Mouse (Mus musculus) gastrocnemius, postnatal 10 days (tissue): Measurements from ENCODE around the gene Arx. TPM values are rescaled to one million over a fixed set of nuclear protein-coding genes. Genes with fewer than 3 reads are reported as not detected.

Source experiments
- DNase-seq: peaks from one replicate; pipeline ENCODE4 v3.0.0; 2021; ENCODE audit warnings: mixed read lengths
- long read RNA-seq, 2 experiments: library from polyadenylated mRNA; stranded (forward); transcript quantifications; one replicate each; pipeline ENCODE4 v2.0.0; 2021
- total RNA-seq, 2 experiments: library from RNA; stranded (reverse); gene quantifications; 2 replicates each; pipeline ENCODE4 v1.2.3; 2021

Gene Arx
- total RNA-seq, result under 1 TPM; 0.66 to 0.75 TPM
- long read RNA-seq, experiment 1, result 0 reads
- long read RNA-seq, experiment 2, result 0 reads

- DNase-seq, result peak; percentile 48
Observed at GRCm38 (mm10) chrX:93286291-93286893, at the start of gene Arx. Arx (plus strand) TSS chrX:93286445.

- no peak for DNase-seq
Observed at GRCm38 (mm10) chrX:93251329-93251728, 34.9 kb upstream of the Arx start.

- DNase-seq, result no peak
Observed at GRCm38 (mm10) chrX:93275689-93276088, 10.6 kb upstream of the Arx start.

GRCm38 (mm10) chrX:93279940-93280339 is 6.3 kb upstream of the Arx start:
- DNase-seq, result no peak

- DNase-seq, result peak; percentile 69
Observed at GRCm38 (mm10) chrX:93281028-93281723, 5.1 kb upstream of the Arx start.

- DNase-seq, result no peak
Observed at GRCm38 (mm10) chrX:93281756-93282155, 4.5 kb upstream of the Arx start.

GRCm38 (mm10) chrX:93285091-93285490 is 1.2 kb upstream of the Arx start:
- no peak for DNase-seq

GRCm38 (mm10) chrX:93288339-93288738 is 2.1 kb downstream of the Arx start:
- no peak for DNase-seq

- no peak for DNase-seq
Observed at GRCm38 (mm10) chrX:93289076-93289475, 2.8 kb downstream of the Arx start.

- DNase-seq, result no peak
Observed at GRCm38 (mm10) chrX:93289851-93290380, 3.7 kb downstream of the Arx start.

- DNase-seq, result no peak
Observed at GRCm38 (mm10) chrX:93292031-93292430, 5.8 kb downstream of the Arx start.

GRCm38 (mm10) chrX:93294736-93295490 is 8.7 kb downstream of the Arx start:
- DNase-seq, result no peak

- no peak for DNase-seq
Observed at GRCm38 (mm10) chrX:93295819-93296218, 9.6 kb downstream of the Arx start.

- no peak for DNase-seq
Observed at GRCm38 (mm10) chrX:93297001-93297441, 10.8 kb downstream of the Arx start.

GRCm38 (mm10) chrX:93299046-93299626 is 12.9 kb downstream of the Arx start:
- no peak for DNase-seq

- no peak for DNase-seq
Observed at GRCm38 (mm10) chrX:93299771-93300170, 13.5 kb downstream of the Arx start.

GRCm38 (mm10) chrX:93300183-93300815 is 14.1 kb downstream of the Arx start:
- DNase-seq, result no peak

- no peak for DNase-seq
Observed at GRCm38 (mm10) chrX:93301798-93302197, 15.6 kb downstream of the Arx start.

- no peak for DNase-seq
Observed at GRCm38 (mm10) chrX:93305780-93306179, 19.5 kb downstream of the Arx start.

- DNase-seq, result no peak
Observed at GRCm38 (mm10) chrX:93317577-93317976, 31.3 kb downstream of the Arx start.

GRCm38 (mm10) chrX:93319979-93320378 is 33.7 kb downstream of the Arx start:
- no peak for DNase-seq

- no peak for DNase-seq
Observed at GRCm38 (mm10) chrX:93321336-93321735, 35.1 kb downstream of the Arx start.
